Mouse (Mus musculus) G1E (cell line): ENCODE measurements around the gene Eif2d.
"Not testable (repeated sequence)": the region's sequence is repeated elsewhere in the genome, so short reads cannot be mapped to it uniquely, and the experiment has no call there.

Experiments used
- CTCF ChIP-seq: IDR thresholded peaks from 2 replicates; pipeline ENCODE4 v1.5.1; 2012; ENCODE audit warnings: low read depth, low read length, inconsistent platforms, mixed read lengths
- GATA1 ChIP-seq: IDR thresholded peaks from 2 replicates; pipeline ENCODE4 v1.6.1; 2012; ENCODE audit warnings: borderline replicate concordance, low read length, inconsistent platforms, mixed read lengths
- GATA2 ChIP-seq: IDR thresholded peaks from 2 replicates; pipeline ENCODE4 v1.6.1; 2012; ENCODE audit warnings: low read depth, low read length, inconsistent platforms, borderline replicate concordance
- POLR2AphosphoS5 ChIP-seq: IDR thresholded peaks from 2 replicates; pipeline ENCODE4 v1.6.1; 2012; ENCODE audit warnings: low read depth, low read length, inconsistent platforms; ENCODE audit not compliant: insufficient replicate concordance
- TAL1 ChIP-seq: conservative IDR thresholded peaks from 2 replicates; pipeline ENCODE4 v1.6.1; 2012; ENCODE audit warnings: low read depth, low read length, inconsistent platforms, mixed read lengths

DNA sequence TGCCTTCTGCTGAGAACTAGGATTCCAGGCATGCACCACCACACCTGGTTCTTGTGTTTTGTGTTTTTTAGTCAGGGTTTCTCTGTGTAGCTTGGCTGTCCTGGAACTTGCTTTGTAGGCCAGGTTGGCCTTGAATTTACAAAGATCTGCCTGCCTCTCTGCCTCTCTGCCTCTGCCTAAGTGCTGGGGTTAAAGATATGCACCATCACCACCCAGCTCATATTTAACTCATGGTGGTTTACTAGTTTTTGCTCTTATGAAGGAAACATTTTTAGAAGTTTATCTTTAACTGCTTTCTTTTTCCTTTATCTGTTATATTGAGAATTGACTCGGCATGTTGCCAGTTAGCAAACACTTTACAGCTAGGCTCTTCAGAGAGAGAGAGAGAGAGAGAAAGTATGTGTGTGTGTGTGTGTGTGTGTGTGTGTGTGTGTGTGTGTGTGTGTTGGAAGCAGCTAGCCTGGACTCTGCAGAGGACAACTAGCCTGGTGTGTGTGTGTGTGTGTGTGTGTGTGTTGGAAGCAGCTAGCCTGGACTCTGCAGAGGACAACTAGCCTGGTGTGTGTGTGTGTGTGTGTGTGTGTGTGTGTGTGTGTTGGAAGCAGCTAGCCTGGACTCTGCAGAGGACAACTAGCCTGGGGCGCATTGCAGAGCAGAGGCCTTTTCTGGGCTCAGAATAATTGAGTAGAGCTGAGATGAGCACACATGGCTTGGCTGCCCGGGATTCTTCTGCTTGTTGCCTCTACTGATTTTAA is 6.8 kb downstream of the Eif2d start:
- not testable (repeated sequence) for TF ChIP-seq CTCF, GATA1, POLR2AphosphoS5, TAL1, GATA2
